Mouse (Mus musculus): ENCODE measurements at regions not wholly inside any gene's neighbourhood (a gene's known extent, or its start where the extent isn't known, plus 50 kb on each side); places are given as distances from the start of the nearest gene placed in this dataset.
A peak's percentile ranks its signal among the peaks of the same experiment; 100 is the strongest.

GRCm38 (mm10) chr15:62130530-62130929 is 1207.7 kb upstream of the A1bg start:
- H3K4me1 ChIP-seq (ENCODE audit: control insufficient read depth in 1 of 2, insufficient read depth in 2 of 2, low read length in 2 of 2): peaks cover 6 to 15% of the 10 kb centered on the region in 2 experiments
- DNase-seq (ENCODE audit: low read depth, low spot score): no peak
- no peak overlapping the region for H3K9ac ChIP-seq (ENCODE audit: control insufficient read depth, low read depth, low read length, poor library complexity, severe bottlenecking)
- H3K79me2 ChIP-seq (ENCODE audit: control insufficient read depth, insufficient read depth, low read length, poor library complexity): peaks cover 67% of the 10 kb centered on the region
- H3K36me3 ChIP-seq (ENCODE audit: control insufficient read depth in 1 of 2, insufficient read depth in 2 of 2, low read length in 2 of 2): peaks cover 9 to 20% of the 10 kb centered on the region in 2 experiments; a peak in 3 of 4 replicates
- H3K9me3 ChIP-seq (replicated peaks; ENCODE audit: insufficient read depth, low read length): no peaks in the 10 kb centered on the region
- H3K27me3 ChIP-seq (ENCODE audit: control insufficient read depth in 1 of 2, insufficient read depth in 2 of 2, low read length in 2 of 2): no peaks in the 10 kb centered on the region
- no peak overlapping the region for H3K4me3 ChIP-seq (ENCODE audit: control insufficient read depth in 1 of 2, insufficient read depth in 1 of 2, low read depth in 2 of 2, low read length in 2 of 2)
- no peak overlapping the region for H3K27ac ChIP-seq (ENCODE audit: control insufficient read depth, low read depth, low read length)
- TF ChIP-seq CHD2 (IDR thresholded peaks at IDR 0.05; ENCODE audit: low read length) (no peak), MAFK (IDR thresholded peaks at IDR 0.05; ENCODE audit: borderline replicate concordance, low read depth, low read length) (no peak), CHD1 (IDR thresholded peaks at IDR 0.05; ENCODE audit: low read depth, low read length) (no peak), UBTF (IDR thresholded peaks at IDR 0.05; ENCODE audit: borderline replicate concordance, insufficient read depth, low read depth, low read length) (no peak), ELF1 (IDR thresholded peaks at IDR 0.05; ENCODE audit: low read depth, low read length) (no peak), MAZ (IDR thresholded peaks at IDR 0.05; ENCODE audit: low read depth, low read length) (no peak), MYC (IDR thresholded peaks at IDR 0.05; ENCODE audit: low read depth, low read length) (no peak), POLR2AphosphoS5 (IDR thresholded peaks at IDR 0.05; ENCODE audit: borderline replicate concordance, low read depth, low read length) (no peak), USF2 (IDR thresholded peaks at IDR 0.05; ENCODE audit: borderline replicate concordance in 1 of 2, insufficient read depth in 1 of 2, low read depth in 1 of 2, low read length in 2 of 2) (no peak), TBP (IDR thresholded peaks at IDR 0.05; ENCODE audit: low read depth, low read length) (no peak), POLR2A (IDR thresholded peaks at IDR 0.05; ENCODE audit: control insufficient read depth in 1 of 2, insufficient read depth in 1 of 2, low read depth in 1 of 2, low read length in 2 of 2, poor library complexity in 1 of 2) (no peak), TCF12 (IDR thresholded peaks at IDR 0.05; ENCODE audit: low read depth, low read length) (no peak), NELFE (IDR thresholded peaks at IDR 0.05; ENCODE audit: low read depth, low read length) (no peak), KAT2A (conservative IDR thresholded peaks at IDR 0.05; ENCODE audit: low read depth, low read length) (no peak)

- peaks cover 9 to 25% of the 10 kb centered on the region in 2 experiments; a peak in 3 of 4 replicates for H3K36me3 ChIP-seq (ENCODE audit: control insufficient read depth in 1 of 2, insufficient read depth in 2 of 2, low read length in 2 of 2)
- DNase-seq (ENCODE audit: low read depth, low spot score): no peak
- no peak overlapping the region for H3K4me3 ChIP-seq (ENCODE audit: control insufficient read depth in 1 of 2, insufficient read depth in 1 of 2, low read depth in 2 of 2, low read length in 2 of 2)
- peaks cover 6 to 15% of the 10 kb centered on the region in 2 experiments for H3K4me1 ChIP-seq (ENCODE audit: control insufficient read depth in 1 of 2, insufficient read depth in 2 of 2, low read length in 2 of 2)
- H3K9ac ChIP-seq (ENCODE audit: control insufficient read depth, low read depth, low read length, poor library complexity, severe bottlenecking): no peak overlapping the region
- H3K79me2 ChIP-seq (ENCODE audit: control insufficient read depth, insufficient read depth, low read length, poor library complexity): peaks cover 77% of the 10 kb centered on the region
- H3K9me3 ChIP-seq (replicated peaks; ENCODE audit: insufficient read depth, low read length): no peaks in the 10 kb centered on the region
- peak overlapping the region; percentile 9; the same call in 1 of the 2 replicates for H3K27ac ChIP-seq (ENCODE audit: control insufficient read depth, low read depth, low read length)
- no peaks in the 10 kb centered on the region for H3K27me3 ChIP-seq (ENCODE audit: control insufficient read depth in 1 of 2, insufficient read depth in 2 of 2, low read length in 2 of 2)
- TF ChIP-seq CHD1 (IDR thresholded peaks at IDR 0.05; ENCODE audit: low read depth, low read length) (no peak), MEF2A (IDR thresholded peaks at IDR 0.05; ENCODE audit: extremely low read depth, insufficient replicate concordance, low read depth, low read length, poor library complexity, severe bottlenecking) (no peak), MXI1 (IDR thresholded peaks at IDR 0.05; ENCODE audit: low read depth, low read length) (no peak), POLR2A (IDR thresholded peaks at IDR 0.05; ENCODE audit: control insufficient read depth in 1 of 2, insufficient read depth in 1 of 2, low read depth in 1 of 2, low read length in 2 of 2, poor library complexity in 1 of 2) (no peak)
Observed at GRCm38 (mm10) chr15:62128546-62129212, 1205.9 kb upstream of the A1bg start.
